ENCODE assay signal across 8 mouse cellular contexts in genomic region chr13:34875166-34875710, GRCm38 (mm10). TPM values are rescaled to one million over a fixed set of nuclear protein-coding genes. Genes with fewer than 3 reads are reported as not detected.
A peak's percentile ranks its signal among the peaks of the same experiment; 100 is the strongest.
DNase-seq lines count a peak whose midpoint lies in the region; ATAC-seq and TF ChIP-seq lines count a peak whose summit lies in the region.

Prpf4b (plus strand) TSS chr13:34875302.

- H3K4me3 ChIP-seq in embryonic facial prominence, embryonic 13.5 days: peak within 1 kb of the TSS; percentile 92
- peak within 1 kb of the TSS; percentile 88 for H3K4me3 ChIP-seq in kidney, adult 2 months (ENCODE audit: insufficient read depth, low read depth, low read length)
- H3K4me3 ChIP-seq in limb, embryonic 12.5 days (replicated peaks): peak within 1 kb of the TSS; percentile 97
- H3K4me3 ChIP-seq in midbrain, embryonic 15.5 days: peak within 1 kb of the TSS; percentile 98
- H3K4me3 ChIP-seq in spleen, adult 2 months (ENCODE audit: extremely low read depth, insufficient read depth, insufficient read length): peak within 1 kb of the TSS; percentile 92

- peaks cover 20% of the 10 kb centered on the region for H3K4me1 ChIP-seq in embryonic facial prominence, embryonic 13.5 days
- H3K4me1 ChIP-seq in kidney, adult 2 months (ENCODE audit: control insufficient read depth, insufficient read depth, low read length): peaks cover 6% of the 10 kb centered on the region; the same call in 1 of the 2 replicates
- peaks cover 20% of the 10 kb centered on the region for H3K4me1 ChIP-seq in limb, embryonic 12.5 days (replicated peaks)
- H3K4me1 ChIP-seq in midbrain, embryonic 15.5 days: peaks cover 26% of the 10 kb centered on the region
- H3K4me1 ChIP-seq in spleen, adult 2 months (ENCODE audit: control insufficient read depth, insufficient read depth, insufficient read length): peaks cover 2% of the 10 kb centered on the region; the same call in 1 of the 2 replicates

- ATAC-seq in embryonic facial prominence, embryonic 13.5 days (ENCODE audit: insufficient number of reproducible peaks, insufficient read depth, low FRiP score, low TSS enrichment, low read depth): peak; percentile 80
- ATAC-seq in limb, embryonic 12.5 days (ENCODE audit: insufficient number of reproducible peaks, insufficient read depth, low FRiP score, low TSS enrichment, low read depth): peak; percentile 63
- peak; percentile 86 for ATAC-seq in midbrain, embryonic 15.5 days (replicated peaks)

- H3K4me2 ChIP-seq in embryonic facial prominence, embryonic 13.5 days: peak within 1 kb of the TSS; percentile 70
- peak within 1 kb of the TSS; percentile 83 for H3K4me2 ChIP-seq in limb, embryonic 12.5 days
- H3K4me2 ChIP-seq in midbrain, embryonic 15.5 days: peak within 1 kb of the TSS; percentile 68

- under 1% methylated on average over 40 of the region's 40 CpGs for WGBS in embryonic facial prominence, embryonic 13.5 days
- under 1% methylated on average over 40 of the region's 40 CpGs for WGBS in kidney, adult 2 months
- under 1% methylated on average over 40 of the region's 40 CpGs for WGBS in limb, embryonic 12.5 days
- under 1% methylated on average over 40 of the region's 40 CpGs for WGBS in midbrain, embryonic 15.5 days
- WGBS in spleen, adult 2 months: 2% methylated on average over 40 of the region's 40 CpGs

- 0 out of 2 replicates have a peak, but pooled peaks cover 7% of the 10 kb centered on the region for H3K36me3 ChIP-seq in embryonic facial prominence, embryonic 13.5 days
- H3K36me3 ChIP-seq in kidney, adult 2 months (ENCODE audit: control insufficient read depth, insufficient read depth, low read length): no peaks in the 10 kb centered on the region
- H3K36me3 ChIP-seq in limb, embryonic 12.5 days: peaks cover 3% of the 10 kb centered on the region; the same call in 1 of the 2 replicates
- no peaks in the 10 kb centered on the region for H3K36me3 ChIP-seq in midbrain, embryonic 15.5 days (replicated peaks)
- H3K36me3 ChIP-seq in spleen, adult 2 months (ENCODE audit: control insufficient read depth, insufficient read depth, low read length): no peaks in the 10 kb centered on the region

- H3K27me3 ChIP-seq in embryonic facial prominence, embryonic 13.5 days: no peaks in the 10 kb centered on the region
- H3K27me3 ChIP-seq in kidney, adult 2 months (replicated peaks; ENCODE audit: control insufficient read depth, insufficient read depth, low read length): no peaks in the 10 kb centered on the region
- H3K27me3 ChIP-seq in limb, embryonic 12.5 days: no peaks in the 10 kb centered on the region
- no peaks in the 10 kb centered on the region for H3K27me3 ChIP-seq in midbrain, embryonic 15.5 days (replicated peaks)
- H3K27me3 ChIP-seq in spleen, adult 2 months (ENCODE audit: control insufficient read depth, insufficient read depth, low read length): no peaks in the 10 kb centered on the region

- TF ChIP-seq POLR2A in kidney, adult 2 months (IDR thresholded peaks at IDR 0.05; ENCODE audit: low read depth, low read length): peak; percentile 69
- peak; percentile 53 for TF ChIP-seq POLR2A in spleen, adult 2 months (IDR thresholded peaks at IDR 0.05; ENCODE audit: low read depth, low read length)

- H3K9ac ChIP-seq in embryonic facial prominence, embryonic 13.5 days: peak within 1 kb of the TSS; percentile 97
- peak within 1 kb of the TSS; percentile 95 for H3K9ac ChIP-seq in limb, embryonic 12.5 days (replicated peaks)
- H3K9ac ChIP-seq in midbrain, embryonic 15.5 days: peak within 1 kb of the TSS; percentile 86

- H3K27ac ChIP-seq in embryonic facial prominence, embryonic 13.5 days: peak within 1 kb of the TSS; percentile 99
- peak within 1 kb of the TSS; percentile 87 for H3K27ac ChIP-seq in kidney, adult 2 months (ENCODE audit: insufficient read depth, low read depth, low read length)
- peak within 1 kb of the TSS; percentile 99 for H3K27ac ChIP-seq in limb, embryonic 12.5 days
- H3K27ac ChIP-seq in midbrain, embryonic 15.5 days: peak within 1 kb of the TSS; percentile 96
- peak within 1 kb of the TSS; percentile 94 for H3K27ac ChIP-seq in spleen, adult 2 months (ENCODE audit: insufficient read depth, low read length)

- no peaks in the 10 kb centered on the region for H3K9me3 ChIP-seq in embryonic facial prominence, embryonic 13.5 days
- no peaks in the 10 kb centered on the region for H3K9me3 ChIP-seq in limb, embryonic 12.5 days
- no peaks in the 10 kb centered on the region for H3K9me3 ChIP-seq in midbrain, embryonic 15.5 days

- peak; percentile 90 for DNase-seq in 3134 (ENCODE audit: extremely low read depth, insufficient read length, low spot score)
- DNase-seq in adrenal gland, postnatal 36 days: peak; percentile 95 to 96
- peak; percentile 94 to 97 for DNase-seq in heart, adult 18-20 months
- peak; percentile 96 for DNase-seq in kidney, adult 2 months
- peak; percentile 77 to 88 for DNase-seq in spleen, adult 2 months (ENCODE audit: low read depth in 1 of 2, low spot score in 2 of 2)

- TF ChIP-seq CTCF in kidney, adult 2 months (conservative IDR thresholded peaks at IDR 0.05; ENCODE audit: insufficient read depth, insufficient read length, low read depth, low read length): no peak
- TF ChIP-seq CTCF in spleen, adult 2 months (IDR thresholded peaks at IDR 0.05; ENCODE audit: extremely low read depth, insufficient read depth, insufficient read length, insufficient replicate concordance): no peak

RNA-seq across cellular contexts. Expression of gene Prpf4b, which starts in this region (rescaled TPM):
- total RNA-seq in adrenal gland, postnatal 36 days (2021): 10 to 100 TPM; 76.2 to 94.2 TPM
- 95.6 and 101 TPM in 2 replicates for polyA plus RNA-seq in embryonic facial prominence, embryonic 13.5 days (2015; fragmentation: Nextera tagmentation; extraction: Ambion mirVana)
- total RNA-seq in heart, adult 18-20 months (2021): 10 to 100 TPM; 26.7 to 30.0 TPM
- polyA plus RNA-seq in kidney, adult 2 months (2012; rRNA removed): 10.3 and 15.3 TPM in 2 replicates
- 95.0 and 98.6 TPM in 2 replicates for polyA plus RNA-seq in limb, embryonic 12.5 days (2016; fragmentation: Nextera tagmentation; extraction: Ambion mirVana)
- 63.3 and 69.4 TPM in 2 replicates for polyA plus RNA-seq in midbrain, embryonic 15.5 days (2015; fragmentation: Nextera tagmentation; extraction: Ambion mirVana)
- polyA plus RNA-seq in spleen, adult 2 months (2012; rRNA removed): 6.8 and 9.1 TPM in 2 replicates

Comparison
In these comparisons a context has a peak if more than half of its experiments do, and no peak if none do; other contexts are left out.
1. Peak in every context shown above with its lines: DNase-seq, ATAC-seq, H3K4me3 ChIP-seq and H3K27ac ChIP-seq.